ENCODE assay signal across 25 mouse cellular contexts in the genomic region with DNA sequence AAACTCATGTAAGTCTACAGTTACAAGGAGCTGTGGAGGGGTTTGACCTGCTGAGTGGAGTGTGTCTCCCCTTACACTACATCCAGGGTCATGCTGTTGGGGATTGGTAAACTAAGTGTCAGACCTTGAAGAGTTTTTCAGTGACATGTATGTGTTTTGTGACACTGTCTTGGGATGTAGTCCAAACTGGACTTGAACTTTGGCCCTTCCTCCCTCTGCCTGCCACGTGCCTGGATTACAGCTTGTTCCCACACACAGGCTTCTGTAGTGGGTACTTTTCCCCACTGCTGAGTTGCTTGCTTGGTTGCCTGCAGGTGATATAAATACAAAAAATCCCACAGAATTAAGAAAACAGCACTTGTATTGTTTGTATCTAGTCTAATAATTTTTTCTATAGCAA. TPM values are rescaled to one million over a fixed set of nuclear protein-coding genes. Genes with fewer than 3 reads are reported as not detected.
DNase-seq lines count a peak whose midpoint lies in the region; ATAC-seq lines count a peak whose summit lies in the region.
"Had no signal": no experiment of that assay in that cellular context is flagged by ENCODE, and none has a peak within 500 bp of the region (broad histone marks: within the 10 kb centered on the region; RNA-seq: fewer than 3 reads in every experiment).

No protein-coding gene starts in this region.

- peak; percentile 38 for DNase-seq in adrenal gland, postnatal 14 days
- no peak for DNase-seq in adrenal gland, postnatal 25 days
- DNase-seq in liver, embryonic 11.5 days (ENCODE audit: low spot score) = no peak
- DNase-seq in kidney, postnatal 14 days = peak; percentile 65
- DNase-seq in spleen, postnatal 10 days (ENCODE audit: low spot score in 2 of 2) = no peak
- DNase-seq: cerebellum, adult 18-20 months; cerebellum, postnatal 25 days; embryo, embryonic 11 days; gastrocnemius, adult 2 months; heart, adult 11 months; heart, postnatal 36 days; lung, embryonic 14.5 days; retina, postnatal 1 day; right cerebral cortex, postnatal 4 days; thymus, postnatal 14 days had no signal

- H3K27me3 ChIP-seq in liver, embryonic 15.5 days = no peaks in the 10 kb centered on the region
- H3K27me3 ChIP-seq in liver, embryonic 11.5 days (replicated peaks; ENCODE audit: control insufficient read depth, insufficient read depth, low read length) = no peaks in the 10 kb centered on the region
- H3K27me3 ChIP-seq in forebrain, embryonic 13.5 days = no peaks in the 10 kb centered on the region
- H3K27me3 ChIP-seq: heart, embryonic 13.5 days; limb, embryonic 13.5 days; midbrain, embryonic 12.5 days had no signal

- H3K4me1 ChIP-seq in liver, embryonic 15.5 days (replicated peaks) = 0 out of 2 replicates have a peak, but pooled peaks cover 6% of the 10 kb centered on the region
- H3K4me1 ChIP-seq in liver, embryonic 11.5 days (replicated peaks; ENCODE audit: control insufficient read depth, insufficient read depth, low read length) = no peaks in the 10 kb centered on the region
- H3K4me1 ChIP-seq in brown adipose tissue, adult 24 weeks (ENCODE audit: control insufficient read depth, insufficient read depth, insufficient read length, low read length) = peaks cover 2% of the 10 kb centered on the region; the same call in 1 of the 2 replicates
- no peaks in the 10 kb centered on the region for H3K4me1 ChIP-seq in forebrain, embryonic 13.5 days
- H3K4me1 ChIP-seq: heart, embryonic 13.5 days; limb, embryonic 13.5 days; midbrain, embryonic 12.5 days had no signal

- no peaks in the 10 kb centered on the region for H3K9me3 ChIP-seq in liver, embryonic 15.5 days (replicated peaks)
- no peaks in the 10 kb centered on the region for H3K9me3 ChIP-seq in liver, embryonic 11.5 days (ENCODE audit: control insufficient read depth, low read length)
- no peaks in the 10 kb centered on the region for H3K9me3 ChIP-seq in forebrain, embryonic 13.5 days (replicated peaks)
- H3K9me3 ChIP-seq: G1E; heart, embryonic 13.5 days; limb, embryonic 13.5 days; midbrain, embryonic 12.5 days had no signal

- no peak for ATAC-seq in liver, embryonic 15.5 days (ENCODE audit: insufficient read depth)
- no peak for ATAC-seq in liver, embryonic 11.5 days (replicated peaks; ENCODE audit: low FRiP score)
- ATAC-seq in forebrain, embryonic 13.5 days = no peak
- ATAC-seq: activated CD4-positive, CD25-positive, alpha-beta regulatory T cell, adult 4 months had no signal

- 0 out of 2 replicates have a peak overlapping the region, but pooled peaks have one; percentile 8 for H3K27ac ChIP-seq in liver, embryonic 15.5 days (replicated peaks)
- no peak overlapping the region for H3K27ac ChIP-seq in liver, embryonic 11.5 days (ENCODE audit: low read depth, low read length)
- peak overlapping the region; percentile 58 for H3K27ac ChIP-seq in brown adipose tissue, adult 24 weeks (replicated peaks; ENCODE audit: low read depth, low read length)
- H3K27ac ChIP-seq in forebrain, embryonic 13.5 days = no peak overlapping the region
- H3K27ac ChIP-seq: gastrocnemius, adult 2 months; heart, embryonic 13.5 days; hindbrain, embryonic 14.5 days; limb, embryonic 13.5 days; midbrain, embryonic 12.5 days; stomach, postnatal 0 days had no signal

- no peak overlapping the region for H3K4me2 ChIP-seq in liver, embryonic 15.5 days
- no peak overlapping the region for H3K4me2 ChIP-seq in liver, embryonic 11.5 days
- no peak overlapping the region for H3K4me2 ChIP-seq in forebrain, embryonic 13.5 days
- H3K4me2 ChIP-seq: heart, embryonic 13.5 days; hindbrain, embryonic 14.5 days; limb, embryonic 13.5 days; lung, embryonic 14.5 days; midbrain, embryonic 12.5 days had no signal

- H3K9ac ChIP-seq in liver, embryonic 15.5 days = no peak overlapping the region
- no peak overlapping the region for H3K9ac ChIP-seq in liver, embryonic 11.5 days (ENCODE audit: low read depth, low read length)
- H3K9ac ChIP-seq in forebrain, embryonic 13.5 days = no peak overlapping the region
- H3K9ac ChIP-seq: heart, embryonic 13.5 days; hindbrain, embryonic 14.5 days; limb, embryonic 13.5 days; lung, embryonic 14.5 days; midbrain, embryonic 12.5 days had no signal

- H3K36me3 ChIP-seq in liver, embryonic 15.5 days (replicated peaks) = peaks cover 88% of the 10 kb centered on the region
- H3K36me3 ChIP-seq in liver, embryonic 11.5 days (ENCODE audit: control insufficient read depth, insufficient read depth, low read length) = peaks cover 26% of the 10 kb centered on the region
- H3K36me3 ChIP-seq in forebrain, embryonic 13.5 days (ENCODE audit: poor library complexity, severe bottlenecking) = peaks cover 89% of the 10 kb centered on the region

- no peak overlapping the region for H3K4me3 ChIP-seq in liver, embryonic 15.5 days (replicated peaks)
- H3K4me3 ChIP-seq in liver, embryonic 11.5 days (ENCODE audit: low read depth, low read length) = no peak overlapping the region
- H3K4me3 ChIP-seq in brown adipose tissue, adult 24 weeks (ENCODE audit: insufficient read depth, low read depth, low read length) = no peak overlapping the region
- H3K4me3 ChIP-seq in forebrain, embryonic 13.5 days = no peak overlapping the region
- H3K4me3 ChIP-seq: gastrocnemius, adult 2 months; heart, embryonic 13.5 days; limb, embryonic 13.5 days; midbrain, embryonic 12.5 days had no signal

- WGBS in liver, embryonic 15.5 days (ENCODE audit: insufficient replicate concordance) = 66% methylated on average over 1 of the region's 1 CpGs
- 76% methylated on average over 1 of the region's 1 CpGs for WGBS in liver, embryonic 11.5 days
- WGBS in forebrain, embryonic 13.5 days = 93% methylated on average over 1 of the region's 1 CpGs

RNA-seq across cellular contexts. Expression of a gene that starts 31.7 kb away (rescaled TPM):
- 226 and 253 TPM in 2 replicates for total RNA-seq in adrenal gland, postnatal 14 days (2021)
- total RNA-seq in adrenal gland, postnatal 25 days (2021) = 216 and 229 TPM in 2 replicates
- polyA plus RNA-seq in liver, embryonic 15.5 days (2015; fragmentation: Nextera tagmentation; extraction: Ambion mirVana) = 185 and 190 TPM in 2 replicates
- 410 and 426 TPM in 2 replicates for polyA plus RNA-seq in liver, embryonic 11.5 days (2014; fragmentation: Nextera tagmentation; extraction: Ambion mirVana)
- polyA plus RNA-seq in brown adipose tissue, adult 24 weeks (2012; ENCODE audit: insufficient read depth, insufficient read length, missing spikeins) = 251 and 340 TPM in 2 replicates
- polyA plus RNA-seq in forebrain, embryonic 13.5 days (2015; fragmentation: Nextera tagmentation; extraction: Ambion mirVana) = 505 and 510 TPM in 2 replicates

Comparison
In these comparisons a context has a peak if more than half of its experiments do, and no peak if none do; other contexts are left out.
1. DNase-seq: peak in adrenal gland, postnatal 14 days (single experiment) and kidney, postnatal 14 days (single experiment); none in adrenal gland, postnatal 25 days (single experiment), liver, embryonic 11.5 days (single experiment) and spleen, postnatal 10 days (0 of 2).
2. H3K27ac ChIP-seq: peak in liver, embryonic 15.5 days (single experiment) and brown adipose tissue, adult 24 weeks (single experiment); none in liver, embryonic 11.5 days (single experiment) and forebrain, embryonic 13.5 days (single experiment).